In the genomic region with DNA sequence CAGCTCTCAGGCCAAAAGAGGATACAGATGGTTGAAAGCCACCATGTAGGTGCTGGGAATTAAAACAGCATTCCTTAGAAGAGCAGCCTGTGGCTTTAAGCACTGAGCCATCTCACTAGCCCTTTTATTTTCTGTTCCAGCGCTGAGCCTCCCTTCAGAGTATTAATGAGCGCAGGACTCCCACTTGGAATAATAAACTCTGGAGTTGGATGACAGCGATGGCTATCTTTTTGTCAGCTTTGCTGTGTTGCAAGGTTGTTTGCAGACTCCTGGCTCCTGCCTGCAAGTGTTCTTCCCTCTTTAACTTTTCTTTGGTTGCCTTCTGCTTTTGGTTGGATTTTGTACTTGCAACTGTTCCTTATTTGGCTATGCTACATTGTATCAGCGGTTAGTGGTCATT, we compare ENCODE assay signal across 11 mouse cellular contexts. TPM values are rescaled to one million over a fixed set of nuclear protein-coding genes. Genes with fewer than 3 reads are reported as not detected.
DNase-seq lines count a peak whose midpoint lies in the region; ATAC-seq and TF ChIP-seq lines count a peak whose summit lies in the region.
"Had no signal": no experiment of that assay in that cellular context is flagged by ENCODE, and none has a peak within 500 bp of the region (broad histone marks: within the 10 kb centered on the region; RNA-seq: fewer than 3 reads in every experiment).

No protein-coding gene starts in this region.

- no peak overlapping the region for H3K4me3 ChIP-seq in heart, postnatal 0 days (ENCODE audit: low read depth, low read length)
- peak overlapping the region; percentile 89; the same call in 1 of the 2 replicates for H3K4me3 ChIP-seq in embryonic facial prominence, embryonic 14.5 days (ENCODE audit: low read depth, low read length)
- peak overlapping the region; percentile 95 for H3K4me3 ChIP-seq in hindbrain, embryonic 15.5 days
- peak overlapping the region; percentile 80 for H3K4me3 ChIP-seq in midbrain, embryonic 14.5 days (replicated peaks; ENCODE audit: low read depth, low read length)

- no peak for ATAC-seq in heart, postnatal 0 days (ENCODE audit: insufficient read depth, low read depth)
- ATAC-seq in embryonic facial prominence, embryonic 14.5 days (ENCODE audit: low read depth) = no peak
- no peak for ATAC-seq in hindbrain, embryonic 15.5 days (ENCODE audit: low FRiP score, low read depth)
- no peak for ATAC-seq in midbrain, embryonic 14.5 days (ENCODE audit: low FRiP score, low TSS enrichment)
- ATAC-seq in cerebellum, adult (ENCODE audit: insufficient number of reproducible peaks, low FRiP score, low TSS enrichment) = no peak

- peaks cover 21% of the 10 kb centered on the region for H3K4me1 ChIP-seq in heart, postnatal 0 days (ENCODE audit: control insufficient read depth, insufficient read depth)
- H3K4me1 ChIP-seq in embryonic facial prominence, embryonic 14.5 days (ENCODE audit: control insufficient read depth, insufficient read depth, low read length) = peaks cover 12% of the 10 kb centered on the region
- H3K4me1 ChIP-seq in hindbrain, embryonic 15.5 days (replicated peaks) = peaks cover 39% of the 10 kb centered on the region
- peaks cover 38% of the 10 kb centered on the region for H3K4me1 ChIP-seq in midbrain, embryonic 14.5 days (ENCODE audit: control insufficient read depth, insufficient read depth, low read length)

- DNase-seq in heart, postnatal 0 days (ENCODE audit: low spot score) = no peak
- no peak for DNase-seq in heart, adult 18-20 months
- DNase-seq in embryonic facial prominence, embryonic 14.5 days (ENCODE audit: low spot score) = no peak
- DNase-seq in midbrain, embryonic 14.5 days = no peak
- no peak for DNase-seq in right cerebral cortex, postnatal 4 days
- DNase-seq in retina, embryonic 14.5 days (ENCODE audit: low spot score) = no peak
- DNase-seq: adrenal gland, postnatal 25 days; kidney, adult 18-20 months; spleen, adult 18-20 months had no signal

- no peaks in the 10 kb centered on the region for H3K36me3 ChIP-seq in heart, postnatal 0 days (replicated peaks; ENCODE audit: control insufficient read depth, insufficient read depth, low read length)
- H3K36me3 ChIP-seq in embryonic facial prominence, embryonic 14.5 days (ENCODE audit: control insufficient read depth, insufficient read depth, low read length) = peaks cover 4% of the 10 kb centered on the region; the same call in 1 of the 2 replicates
- no peaks in the 10 kb centered on the region for H3K36me3 ChIP-seq in hindbrain, embryonic 15.5 days
- 0 out of 2 replicates have a peak, but pooled peaks cover 2% of the 10 kb centered on the region for H3K36me3 ChIP-seq in midbrain, embryonic 14.5 days (ENCODE audit: control insufficient read depth, insufficient read depth, low read length)

- TF ChIP-seq EP300 in heart, postnatal 0 days (IDR thresholded peaks at IDR 0.05; ENCODE audit: low read depth) = no peak

- no peak for TF ChIP-seq CTCF in heart, postnatal 0 days (IDR thresholded peaks at IDR 0.05; ENCODE audit: low read depth)

- peak overlapping the region; percentile 5; the same call in 1 of the 2 replicates for H3K4me2 ChIP-seq in heart, postnatal 0 days (ENCODE audit: low read depth, low read length)
- H3K4me2 ChIP-seq in embryonic facial prominence, embryonic 14.5 days (ENCODE audit: low read depth, low read length) = peak overlapping the region; percentile 95
- peak overlapping the region; percentile 94 for H3K4me2 ChIP-seq in hindbrain, embryonic 15.5 days
- H3K4me2 ChIP-seq in midbrain, embryonic 14.5 days (ENCODE audit: low read length) = peak overlapping the region; percentile 80

- H3K9ac ChIP-seq in heart, postnatal 0 days (replicated peaks; ENCODE audit: low read depth, low read length) = no peak overlapping the region
- no peak overlapping the region for H3K9ac ChIP-seq in embryonic facial prominence, embryonic 14.5 days (ENCODE audit: low read depth, low read length)
- no peak overlapping the region for H3K9ac ChIP-seq in hindbrain, embryonic 15.5 days
- H3K9ac ChIP-seq in midbrain, embryonic 14.5 days (replicated peaks; ENCODE audit: low read length) = no peak overlapping the region

- no peaks in the 10 kb centered on the region for H3K27me3 ChIP-seq in heart, postnatal 0 days (ENCODE audit: control insufficient read depth, insufficient read depth, low read length)
- H3K27me3 ChIP-seq in embryonic facial prominence, embryonic 14.5 days (replicated peaks; ENCODE audit: control insufficient read depth, insufficient read depth, low read length) = no peaks in the 10 kb centered on the region
- no peaks in the 10 kb centered on the region for H3K27me3 ChIP-seq in hindbrain, embryonic 15.5 days
- H3K27me3 ChIP-seq in midbrain, embryonic 14.5 days (ENCODE audit: control insufficient read depth, insufficient read depth, low read length) = no peaks in the 10 kb centered on the region

- 78% methylated on average over 4 of the region's 4 CpGs for WGBS in heart, postnatal 0 days
- 79% methylated on average over 4 of the region's 4 CpGs for WGBS in embryonic facial prominence, embryonic 14.5 days
- WGBS in hindbrain, embryonic 15.5 days = 64% methylated on average over 4 of the region's 4 CpGs
- 61% methylated on average over 4 of the region's 4 CpGs for WGBS in midbrain, embryonic 14.5 days

- H3K9me3 ChIP-seq in heart, postnatal 0 days (replicated peaks; ENCODE audit: control insufficient read depth, low read length) = no peaks in the 10 kb centered on the region
- H3K9me3 ChIP-seq in embryonic facial prominence, embryonic 14.5 days (ENCODE audit: control insufficient read depth, low read length) = no peaks in the 10 kb centered on the region
- no peaks in the 10 kb centered on the region for H3K9me3 ChIP-seq in hindbrain, embryonic 15.5 days
- no peaks in the 10 kb centered on the region for H3K9me3 ChIP-seq in midbrain, embryonic 14.5 days (ENCODE audit: control insufficient read depth, low read length)

- no peak overlapping the region for H3K27ac ChIP-seq in heart, postnatal 0 days (ENCODE audit: low read depth)
- no peak overlapping the region for H3K27ac ChIP-seq in embryonic facial prominence, embryonic 14.5 days (replicated peaks; ENCODE audit: low read depth, low read length)
- H3K27ac ChIP-seq in hindbrain, embryonic 15.5 days (replicated peaks) = no peak overlapping the region
- no peak overlapping the region for H3K27ac ChIP-seq in midbrain, embryonic 14.5 days (replicated peaks; ENCODE audit: low read depth, low read length)

RNA-seq across cellular contexts. Expression of a gene that starts 4.8 kb away (rescaled TPM):
- total RNA-seq in heart, postnatal 0 days (2014; rRNA removed; ENCODE audit: low replicate concordance) = 48.2 and 52.8 TPM in 2 replicates
- polyA plus RNA-seq in heart, postnatal 0 days (2015; fragmentation: Nextera tagmentation; extraction: Ambion mirVana) = 17.8 and 20.7 TPM in 2 replicates
- 10 to 100 TPM; 76.2 to 79.9 TPM for total RNA-seq in heart, adult 18-20 months (2021)
- 35.3 and 36.0 TPM in 2 replicates for polyA plus RNA-seq in embryonic facial prominence, embryonic 14.5 days (2014; fragmentation: Nextera tagmentation; extraction: Ambion mirVana)
- 62.4 and 65.9 TPM in 2 replicates for polyA plus RNA-seq in hindbrain, embryonic 15.5 days (2015; fragmentation: Nextera tagmentation; extraction: Ambion mirVana)
- 53.8 and 68.1 TPM in 2 replicates for polyA plus RNA-seq in midbrain, embryonic 14.5 days (2014; fragmentation: Nextera tagmentation; extraction: Ambion mirVana)

RNA-seq across cellular contexts. Expression of a gene that starts 32.1 kb away (rescaled TPM):
- 95.7 and 137 TPM in 2 replicates for total RNA-seq in heart, postnatal 0 days (2014; rRNA removed; ENCODE audit: low replicate concordance)
- polyA plus RNA-seq in heart, postnatal 0 days (2015; fragmentation: Nextera tagmentation; extraction: Ambion mirVana) = 240 and 248 TPM in 2 replicates
- 100 to 1,000 TPM; 214 to 233 TPM for total RNA-seq in heart, adult 18-20 months (2021)
- polyA plus RNA-seq in embryonic facial prominence, embryonic 14.5 days (2014; fragmentation: Nextera tagmentation; extraction: Ambion mirVana) = 24.0 and 27.1 TPM in 2 replicates
- 43.3 and 47.7 TPM in 2 replicates for polyA plus RNA-seq in hindbrain, embryonic 15.5 days (2015; fragmentation: Nextera tagmentation; extraction: Ambion mirVana)
- polyA plus RNA-seq in midbrain, embryonic 14.5 days (2014; fragmentation: Nextera tagmentation; extraction: Ambion mirVana) = 26.8 and 33.8 TPM in 2 replicates

RNA-seq across cellular contexts. Expression of a gene that starts 44.8 kb away (rescaled TPM):
- 59.5 and 76.4 TPM in 2 replicates for total RNA-seq in heart, postnatal 0 days (2014; rRNA removed; ENCODE audit: low replicate concordance)
- 33.8 and 38.2 TPM in 2 replicates for polyA plus RNA-seq in heart, postnatal 0 days (2015; fragmentation: Nextera tagmentation; extraction: Ambion mirVana)
- 10 to 100 TPM; 40.6 to 42.7 TPM for total RNA-seq in heart, adult 18-20 months (2021)
- polyA plus RNA-seq in embryonic facial prominence, embryonic 14.5 days (2014; fragmentation: Nextera tagmentation; extraction: Ambion mirVana) = 36.4 and 39.5 TPM in 2 replicates
- polyA plus RNA-seq in hindbrain, embryonic 15.5 days (2015; fragmentation: Nextera tagmentation; extraction: Ambion mirVana) = 43.0 and 48.1 TPM in 2 replicates
- 37.6 and 45.3 TPM in 2 replicates for polyA plus RNA-seq in midbrain, embryonic 14.5 days (2014; fragmentation: Nextera tagmentation; extraction: Ambion mirVana)

Comparison
In these comparisons a context has a peak if more than half of its experiments do, and no peak if none do; other contexts are left out.
1. H3K4me2 ChIP-seq: peak in every context shown above with its lines; median percentile 95 in embryonic facial prominence, embryonic 14.5 days; 94 in hindbrain, embryonic 15.5 days; 80 in midbrain, embryonic 14.5 days; 5 in heart, postnatal 0 days.